Mouse (Mus musculus) lung, adult 2 months (tissue): ENCODE measurements around the gene Gm45618.

Experiments
- CTCF ChIP-seq: fragments of 200-500 bp; IDR thresholded peaks from 2 replicates; pipeline ENCODE4 v1.5.1; 2011; ENCODE audit warnings: mild to moderate bottlenecking, low read length, control low read depth; ENCODE audit not compliant: insufficient read depth
- POLR2A ChIP-seq: fragments of 200-500 bp; IDR thresholded peaks from 2 replicates; pipeline ENCODE4 v1.6.1; 2011; ENCODE audit warnings: low read depth, mild to moderate bottlenecking, control low read depth, low read length, borderline replicate concordance; ENCODE audit errors: extremely low read depth

- TF ChIP-seq CTCF (no peak), POLR2A (no peak)
These were observed 24.9 kb upstream of the Gm45618 start for GRCm38 (mm10) chr7:142145413-142145940.
